Mouse (Mus musculus): Measurements from ENCODE around the gene Slc35c2.
A peak's percentile ranks its signal among the peaks of the same experiment; 100 is the strongest.

Gene Slc35c2

GRCm38 (mm10) chr2:165287202-165287984, at the start of gene Slc35c2:
Slc35c2 (minus strand) TSS chr2:165287869.
- peak; percentile 93 for DNase-seq

- peak; percentile 59 for DNase-seq
Measured at GRCm38 (mm10) chr2:165337191-165337590, 49.5 kb upstream of the Slc35c2 start.

GRCm38 (mm10) chr2:165332610-165333210, 45.0 kb upstream of the Slc35c2 start:
- DNase-seq: no peak

GRCm38 (mm10) chr2:165329703-165330102, 42.0 kb upstream of the Slc35c2 start:
- DNase-seq: no peak

- DNase-seq: no peak
Measured at GRCm38 (mm10) chr2:165328746-165329145, 41.1 kb upstream of the Slc35c2 start.

- DNase-seq: peak; percentile 24
Measured at GRCm38 (mm10) chr2:165327386-165327785, 39.7 kb upstream of the Slc35c2 start.

DNA sequence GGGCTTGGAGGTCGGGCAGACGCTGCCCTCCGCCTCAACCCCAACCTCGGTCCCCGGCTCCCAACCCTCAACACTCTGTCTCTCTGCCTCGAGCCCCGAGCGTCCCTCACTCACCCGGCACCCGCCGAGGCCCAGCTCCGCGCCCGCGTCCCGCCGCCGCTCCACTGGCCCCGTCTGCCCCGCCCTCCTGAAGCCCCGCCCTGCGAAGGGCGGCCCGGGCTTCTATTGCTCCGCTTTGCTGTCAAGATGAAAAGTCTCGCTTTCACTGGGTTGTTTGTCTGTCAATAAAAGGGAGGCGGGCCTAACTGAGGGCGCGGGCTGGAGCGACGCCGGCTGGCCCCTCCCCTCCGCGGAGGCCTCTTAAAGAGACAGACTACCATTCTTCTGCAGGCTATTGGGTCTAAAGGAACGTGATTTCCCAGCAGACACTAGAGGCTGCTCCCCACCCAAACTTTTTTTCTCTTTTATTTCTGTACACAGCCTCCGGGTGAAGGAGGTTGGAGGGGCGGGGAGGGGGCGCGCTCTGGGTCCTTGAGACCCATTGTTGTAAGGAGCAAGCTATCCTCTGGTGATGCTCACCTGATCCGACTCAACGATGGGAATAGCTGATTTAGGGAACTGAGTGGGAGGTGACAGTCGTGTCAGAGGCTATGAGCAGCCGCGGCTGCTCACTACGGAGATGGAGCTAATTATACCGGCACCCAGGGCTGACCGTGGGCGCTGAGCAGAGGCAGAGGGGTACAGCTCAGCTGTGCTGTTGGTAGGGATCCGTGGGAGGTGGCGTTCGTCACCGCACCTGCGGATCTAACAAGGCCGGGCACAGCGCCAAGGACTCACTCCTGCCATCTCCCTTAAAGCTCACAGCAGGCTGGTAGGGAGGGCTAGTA, 38.9 kb upstream of the Slc35c2 start, which contains the start of gene Elmo2:
Gene Elmo2, minus strand, starts transcription at position 176 of the 887 bp plus-strand sequence.
- peak; percentile 98 for DNase-seq

- DNase-seq: peak; percentile 51
Measured at GRCm38 (mm10) chr2:165325521-165326303, 38.0 kb upstream of the Slc35c2 start.

- DNase-seq: peak; percentile 43
Measured at GRCm38 (mm10) chr2:165323928-165324327, 36.3 kb upstream of the Slc35c2 start.

- DNase-seq: peak; percentile 33
Measured at GRCm38 (mm10) chr2:165323484-165323883, 35.8 kb upstream of the Slc35c2 start.

- peak; percentile 22 for DNase-seq
Measured at GRCm38 (mm10) chr2:165321981-165322735, 34.5 kb upstream of the Slc35c2 start.

DNA sequence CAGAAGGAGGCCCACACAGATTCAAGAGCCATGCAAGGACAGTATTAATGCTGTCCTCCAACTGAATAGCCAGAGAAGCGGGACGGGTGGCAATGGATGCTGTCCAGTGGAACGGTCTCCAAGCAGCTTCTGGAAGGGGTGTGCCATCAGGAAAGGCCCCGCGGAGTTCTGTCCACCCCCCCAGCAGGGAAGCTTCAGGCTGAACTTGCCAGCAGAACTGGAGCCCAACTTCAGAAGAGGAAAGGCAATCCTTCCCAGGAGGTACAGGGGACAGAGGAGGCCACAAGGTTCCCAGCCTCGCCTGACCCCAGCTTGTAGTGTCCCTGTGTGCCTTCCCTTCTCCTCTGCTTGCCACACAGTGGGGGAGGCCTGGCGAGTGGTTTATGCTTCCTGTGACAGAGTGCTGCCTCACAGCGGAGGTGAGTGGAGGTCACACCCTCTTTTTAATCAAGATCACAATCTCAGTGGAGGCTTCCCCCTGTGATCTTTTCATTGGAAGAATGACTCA, 33.8 kb upstream of the Slc35c2 start:
- peak; percentile 64 for DNase-seq

GRCm38 (mm10) chr2:165320531-165321150, 33.0 kb upstream of the Slc35c2 start:
- peak; percentile 36 for DNase-seq

- no peak for DNase-seq
Measured at GRCm38 (mm10) chr2:165319503-165319902, 31.8 kb upstream of the Slc35c2 start.

DNA sequence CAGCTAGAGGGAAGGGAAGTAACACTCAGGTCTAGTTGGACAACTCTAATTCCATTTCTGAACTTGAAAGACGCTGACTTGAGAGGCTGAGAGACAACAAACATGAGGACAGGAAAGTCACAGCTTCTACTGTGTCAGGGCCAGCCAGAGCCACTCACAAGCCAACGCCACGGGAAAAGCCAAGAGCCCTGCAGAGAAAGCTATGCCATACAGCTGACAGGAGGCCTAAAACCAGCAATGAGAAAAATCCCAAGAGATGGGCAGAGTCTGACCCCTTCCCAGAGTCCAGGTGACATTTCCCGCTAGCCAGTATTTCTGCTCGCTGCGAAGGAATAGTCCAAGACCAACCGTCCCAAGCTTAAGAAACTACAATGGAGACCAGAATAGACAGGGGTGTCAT, 31.3 kb upstream of the Slc35c2 start:
- DNase-seq: peak; percentile 20

GRCm38 (mm10) chr2:165317621-165318263, 30.1 kb upstream of the Slc35c2 start:
- DNase-seq: no peak

GRCm38 (mm10) chr2:165316837-165317473, 29.3 kb upstream of the Slc35c2 start:
- DNase-seq: peak; percentile 42

- peak; percentile 20 for DNase-seq
Measured at GRCm38 (mm10) chr2:165316204-165316603, 28.5 kb upstream of the Slc35c2 start.

GRCm38 (mm10) chr2:165314197-165314596, 26.5 kb upstream of the Slc35c2 start:
- DNase-seq: no peak

DNA sequence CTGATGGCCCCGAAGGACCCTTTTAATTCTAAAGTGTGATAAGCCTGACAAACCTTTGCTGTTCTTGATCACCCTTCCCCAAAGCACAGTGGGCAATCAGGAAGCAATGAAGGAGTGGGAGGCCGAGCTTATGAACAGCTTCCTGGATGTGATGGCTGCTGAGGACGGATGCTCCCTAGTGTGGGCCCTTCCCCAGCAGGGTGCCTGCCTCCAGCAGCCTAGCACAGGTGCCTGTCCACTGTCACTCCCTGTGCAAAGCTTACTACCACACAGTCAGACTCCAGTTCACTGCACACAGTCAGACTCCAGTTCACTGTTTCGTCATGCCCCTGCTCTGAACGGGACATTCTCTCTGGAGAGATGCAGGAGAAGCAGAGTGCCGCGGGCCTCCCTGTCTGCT, 24.7 kb upstream of the Slc35c2 start:
- peak; percentile 46 for DNase-seq
